Mouse (Mus musculus): ENCODE measurements around the gene Glud1.

Glud1 gene

GRCm38 (mm10) chr14:34382921-34383704 lies 72.6 kb downstream of the Glud1 start:
- DNase-seq, result no peak

- peak in 1 of 2 experiments; percentile 6 for DNase-seq
These were observed 82.8 kb downstream of the Glud1 start for GRCm38 (mm10) chr14:34393295-34393694.

Data from kidney, postnatal 36 days (tissue).